Mouse (Mus musculus) hindbrain, embryonic 13.5 days (tissue): ENCODE data around the gene Eya4. TPM values are rescaled to one million over a fixed set of nuclear protein-coding genes. Genes with fewer than 3 reads are reported as not detected.

Source experiments
- ATAC-seq: fragments of 200-750 bp; cut with Nextera tagmentation; 2 replicates; pipeline ENCODE4 v1.8.0; 2017; ENCODE audit warnings: moderate TSS enrichment; ENCODE audit not compliant: low FRiP score
- H3K27ac ChIP-seq: fragments of 300-500 bp; sonication (generic); 2 replicates; pipeline ENCODE4 v1.5.1; 2015; ENCODE audit warnings: inconsistent platforms, mild to moderate bottlenecking, moderate library complexity
- H3K27me3 ChIP-seq: fragments of 300-500 bp; sonication (generic); 2 replicates; pipeline ENCODE4 v1.6.1; 2015; ENCODE audit warnings: mild to moderate bottlenecking, inconsistent platforms
- H3K36me3 ChIP-seq: fragments of 300-500 bp; sonication (generic); 2 replicates; pipeline ENCODE4 v1.6.1; 2015; ENCODE audit warnings: mild to moderate bottlenecking, inconsistent platforms
- H3K4me1 ChIP-seq: fragments of 300-500 bp; sonication (generic); replicated peaks from 2 replicates; pipeline ENCODE4 v1.6.1; 2015; ENCODE audit warnings: inconsistent platforms
- H3K4me2 ChIP-seq: fragments of 300-500 bp; sonication (generic); 2 replicates; pipeline ENCODE4 v1.6.1; 2015; ENCODE audit warnings: inconsistent platforms, mild to moderate bottlenecking, moderate library complexity
- H3K4me3 ChIP-seq: fragments of 300-500 bp; sonication (generic); 2 replicates; pipeline ENCODE4 v1.5.1; 2015; ENCODE audit warnings: mild to moderate bottlenecking, inconsistent platforms
- H3K9ac ChIP-seq: fragments of 300-500 bp; sonication (generic); 2 replicates; pipeline ENCODE4 v1.6.1; 2015; ENCODE audit warnings: mild to moderate bottlenecking, inconsistent platforms
- H3K9me3 ChIP-seq: fragments of 300-500 bp; sonication (generic); 2 replicates; pipeline ENCODE4 v1.6.1; 2016; ENCODE audit warnings: inconsistent platforms
- WGBS: fragments of 180-500 bp; shearing (Covaris S2); methylation state at CpG from one replicate; pipeline ENCODE4 v1.1.7; 2015; 5-methylcytosine and 5-hydroxymethylcytosine counted together
- polyA plus RNA-seq: library from polyadenylated mRNA; unstranded; fragments of >200 nt; fragmentation: Nextera tagmentation; extraction: Ambion mirVana; gene quantifications from 2 replicates; pipeline ENCODE4 v1.2.1, GENCODE M21; 2015

Eya4 gene
- polyA plus RNA-seq, 1 experiment from 2014 or later, result 1.2 TPM

- no peaks in the 10 kb centered on the region for H3K9me3 ChIP-seq
- H3K9ac ChIP-seq, result no peak overlapping the region
- H3K36me3 ChIP-seq, result no peaks in the 10 kb centered on the region
- 11% methylated on average over 6 of the region's 6 CpGs for WGBS
- H3K4me1 ChIP-seq, result peaks cover 11% of the 10 kb centered on the region
- H3K27me3 ChIP-seq, result no peaks in the 10 kb centered on the region
- no peak overlapping the region for H3K4me3 ChIP-seq
- no peak overlapping the region for H3K27ac ChIP-seq
- H3K4me2 ChIP-seq, result no peak overlapping the region
- no peak for ATAC-seq
Observed at GRCm38 (mm10) chr10:23179285-23179684, 171.3 kb downstream of the Eya4 start.

GRCm38 (mm10) chr10:23177347-23178046 is 173.1 kb downstream of the Eya4 start:
- Histone ChIP-seq H3K4me2 (no peak overlapping the region), H3K27ac (no peak overlapping the region), H3K4me3 (no peak overlapping the region), H3K4me1 (peaks cover 11% of the 10 kb centered on the region), H3K27me3 (no peaks in the 10 kb centered on the region), H3K36me3 (no peaks in the 10 kb centered on the region), H3K9me3 (no peaks in the 10 kb centered on the region), H3K9ac (no peak overlapping the region)
- no peak for ATAC-seq
- WGBS, result 68% methylated on average over 5 of the region's 5 CpGs

DNA sequence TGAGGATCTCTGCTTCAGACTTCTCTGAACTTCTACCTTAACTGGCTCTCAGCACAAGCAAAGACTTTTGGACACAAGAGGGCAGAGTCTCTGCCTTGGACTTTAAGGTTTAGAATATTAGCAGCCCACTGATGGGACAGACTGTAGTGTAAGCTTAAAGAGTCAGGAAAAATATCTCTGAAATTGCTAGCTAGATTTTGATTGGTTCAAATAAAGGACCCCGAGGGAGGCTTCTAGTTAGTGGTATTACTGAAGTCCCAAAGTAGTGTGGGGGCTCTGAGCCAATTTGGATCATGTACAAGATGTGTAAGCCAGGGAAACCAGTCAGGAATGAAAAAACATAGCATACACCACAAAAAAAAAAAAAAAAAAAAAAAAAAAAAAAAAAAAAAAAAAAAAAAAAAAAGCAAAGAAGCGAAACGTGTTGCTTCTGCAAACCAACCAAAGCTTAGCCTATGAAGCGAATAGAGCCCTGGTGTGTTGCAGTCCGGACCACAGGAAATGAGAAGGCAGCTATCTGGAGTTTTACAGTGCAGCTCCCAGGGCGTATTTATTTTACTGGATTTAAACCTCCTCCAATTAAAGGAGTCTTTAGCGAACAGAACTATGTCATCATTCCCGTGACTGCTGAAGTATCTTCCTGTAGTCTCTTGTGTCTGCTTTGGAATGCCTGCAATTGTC is 173.8 kb downstream of the Eya4 start:
- Histone ChIP-seq H3K4me1 (peaks cover 11% of the 10 kb centered on the region), H3K27ac (no peak overlapping the region), H3K27me3 (no peaks in the 10 kb centered on the region), H3K9ac (no peak overlapping the region), H3K9me3 (no peaks in the 10 kb centered on the region), H3K4me3 (no peak overlapping the region), H3K4me2 (no peak overlapping the region), H3K36me3 (no peaks in the 10 kb centered on the region)
- WGBS, result 77% methylated on average over 8 of the region's 8 CpGs
- no peak for ATAC-seq

DNA sequence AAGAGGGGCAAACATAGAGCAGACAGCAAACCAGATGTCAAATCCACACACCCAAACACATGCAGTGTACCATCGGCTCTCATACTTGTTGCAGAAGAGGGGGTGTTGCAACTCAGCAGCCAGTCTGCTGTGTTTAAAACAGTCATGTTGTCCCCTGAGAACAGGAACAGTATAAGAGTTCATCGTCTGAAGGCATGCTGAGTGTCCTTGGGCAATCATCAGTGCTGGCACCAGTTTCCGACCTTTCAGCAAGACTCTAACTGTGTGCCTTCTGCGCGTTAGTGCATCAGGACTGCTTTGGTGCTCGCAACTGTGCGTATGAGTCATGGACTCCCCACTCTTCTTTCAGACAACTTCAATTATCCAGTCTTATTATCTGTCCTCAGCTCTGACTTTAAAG is 179.0 kb downstream of the Eya4 start:
- Histone ChIP-seq H3K9me3 (no peaks in the 10 kb centered on the region), H3K9ac (no peak overlapping the region), H3K4me3 (no peak overlapping the region), H3K27me3 (no peaks in the 10 kb centered on the region), H3K36me3 (no peaks in the 10 kb centered on the region), H3K4me2 (no peak overlapping the region), H3K27ac (no peak overlapping the region), H3K4me1 (no peaks in the 10 kb centered on the region)
- ATAC-seq, result no peak
- WGBS, result 86% methylated on average over 7 of the region's 7 CpGs

DNA sequence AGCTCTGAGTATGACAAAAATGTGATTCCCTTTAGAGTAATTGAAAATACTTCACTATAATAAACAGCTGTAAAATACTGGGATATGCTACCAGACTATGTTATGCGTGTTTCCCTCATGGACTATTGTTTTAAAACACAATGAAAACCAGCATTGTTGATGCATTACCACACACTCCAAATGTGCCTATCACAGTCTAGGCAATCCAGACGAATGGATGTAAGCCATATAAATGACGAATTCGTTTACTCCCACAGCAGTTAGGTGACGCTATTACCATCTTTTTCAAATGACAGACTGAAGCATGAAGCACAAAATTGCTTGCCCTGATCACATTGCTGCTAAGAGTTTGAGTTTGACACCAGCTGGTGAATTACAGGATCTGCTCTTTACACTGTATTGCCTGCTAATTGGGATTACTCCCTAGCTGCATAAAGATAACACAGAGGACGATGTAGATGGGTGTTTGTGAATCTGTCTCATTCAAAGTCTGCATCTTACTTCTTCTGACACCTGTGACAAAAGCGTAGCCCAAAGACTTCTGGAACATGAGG is 185.4 kb downstream of the Eya4 start:
- ATAC-seq, result peak; percentile 57; the same call in 1 of the 2 replicates
- WGBS, result 57% methylated on average over 7 of the region's 7 CpGs
- no peaks in the 10 kb centered on the region for H3K4me1 ChIP-seq

DNA sequence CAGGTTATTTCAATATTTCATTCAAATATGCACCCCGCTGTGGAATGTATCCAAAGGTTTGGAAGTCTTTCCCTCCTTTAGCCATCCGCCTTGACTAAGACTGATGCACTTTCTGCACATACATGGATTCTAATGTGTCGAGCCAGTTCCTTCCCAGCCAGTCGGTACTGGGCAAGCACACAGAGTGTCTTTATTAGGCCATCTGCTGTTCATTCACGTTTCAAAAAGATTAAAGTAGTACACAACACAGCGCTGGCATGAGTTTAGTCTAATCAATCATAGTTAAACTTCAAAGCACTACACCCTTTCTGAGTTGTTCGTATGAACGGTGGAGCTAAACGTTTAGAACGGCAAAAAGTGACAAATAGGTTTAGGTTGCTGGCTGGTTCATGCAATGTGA is 190.7 kb downstream of the Eya4 start:
- no peak overlapping the region for H3K4me2 ChIP-seq
- 53% methylated on average over 10 of the region's 10 CpGs for WGBS
- no peak overlapping the region for H3K27ac ChIP-seq
- no peak overlapping the region for H3K4me3 ChIP-seq
- ATAC-seq, result no peak
- H3K9me3 ChIP-seq, result no peaks in the 10 kb centered on the region
- H3K9ac ChIP-seq, result no peak overlapping the region
- H3K4me1 ChIP-seq, result no peaks in the 10 kb centered on the region
- H3K36me3 ChIP-seq, result no peaks in the 10 kb centered on the region
- no peaks in the 10 kb centered on the region for H3K27me3 ChIP-seq

More for the DNA sequence above, 185.4 kb downstream of the Eya4 start:
- H3K9ac ChIP-seq, result no peak overlapping the region
- no peak overlapping the region for H3K27ac ChIP-seq
- H3K36me3 ChIP-seq, result no peaks in the 10 kb centered on the region
- no peak overlapping the region for H3K4me3 ChIP-seq
- H3K27me3 ChIP-seq, result no peaks in the 10 kb centered on the region
- H3K9me3 ChIP-seq, result no peaks in the 10 kb centered on the region
- no peak overlapping the region for H3K4me2 ChIP-seq

- ATAC-seq, result no peak
- no peak overlapping the region for H3K27ac ChIP-seq
- 83% methylated on average over 11 of the region's 11 CpGs for WGBS
Observed at GRCm38 (mm10) chr10:23159138-23159537, 191.4 kb downstream of the Eya4 start.

GRCm38 (mm10) chr10:23156866-23157625 is 193.5 kb downstream of the Eya4 start:
- Histone ChIP-seq H3K36me3 (no peaks in the 10 kb centered on the region), H3K9me3 (no peaks in the 10 kb centered on the region), H3K4me1 (no peaks in the 10 kb centered on the region), H3K4me2 (no peak overlapping the region), H3K4me3 (no peak overlapping the region), H3K27ac (no peak overlapping the region), H3K27me3 (no peaks in the 10 kb centered on the region), H3K9ac (no peak overlapping the region)
- no peak for ATAC-seq
- WGBS, result 84% methylated on average over 18 of the region's 18 CpGs

More at GRCm38 (mm10) chr10:23159138-23159537, 191.4 kb downstream of the Eya4 start:
- Histone ChIP-seq H3K9me3 (no peaks in the 10 kb centered on the region), H3K27me3 (no peaks in the 10 kb centered on the region), H3K4me3 (no peak overlapping the region), H3K4me1 (no peaks in the 10 kb centered on the region), H3K4me2 (no peak overlapping the region), H3K36me3 (no peaks in the 10 kb centered on the region), H3K9ac (no peak overlapping the region)

DNA sequence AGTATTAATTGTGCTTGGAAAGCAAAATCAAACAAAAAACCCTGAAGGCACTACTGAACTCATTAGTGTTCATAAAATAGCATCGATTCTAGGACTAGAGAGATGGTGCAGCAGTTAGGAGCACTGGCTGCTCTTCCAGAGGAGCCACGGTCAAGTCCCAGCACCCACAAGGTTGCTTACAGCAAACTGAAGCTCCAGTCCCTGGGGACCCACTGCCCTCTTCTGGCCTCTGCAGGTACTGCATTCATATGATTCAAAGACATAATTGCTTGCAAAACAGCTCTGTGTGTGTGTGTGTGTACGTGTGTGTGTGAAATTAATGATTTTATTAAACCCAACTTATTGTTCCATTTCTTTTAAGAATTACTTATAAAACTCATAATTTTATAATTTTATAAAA is 200.2 kb downstream of the Eya4 start:
- ATAC-seq, result no peak
- Histone ChIP-seq H3K4me2 (no peak overlapping the region), H3K27me3 (no peaks in the 10 kb centered on the region), H3K27ac (no peak overlapping the region), H3K36me3 (no peaks in the 10 kb centered on the region), H3K4me3 (no peak overlapping the region), H3K9me3 (no peaks in the 10 kb centered on the region), H3K4me1 (no peaks in the 10 kb centered on the region), H3K9ac (no peak overlapping the region)
- WGBS, result 88% methylated on average over 3 of the region's 3 CpGs

DNA sequence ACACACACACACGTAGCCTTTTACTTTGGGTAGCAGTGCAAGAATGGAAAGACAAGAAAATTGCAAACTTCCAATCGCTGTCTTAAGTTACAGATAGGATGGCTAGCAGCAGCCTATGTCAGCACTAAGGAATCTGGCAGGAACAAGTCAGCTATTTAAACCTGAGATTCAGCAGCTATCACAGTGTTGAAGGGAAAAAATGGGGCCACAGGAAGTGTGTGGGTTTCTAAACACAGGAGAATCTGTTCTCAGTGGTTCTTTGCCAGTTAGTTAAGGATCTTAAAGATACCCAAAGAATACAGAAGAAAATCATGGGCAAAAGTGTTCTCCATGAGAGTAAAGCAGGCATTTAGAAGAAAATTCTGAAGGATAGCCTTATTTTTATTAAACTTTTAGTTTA is 206.0 kb downstream of the Eya4 start:
- H3K9ac ChIP-seq, result no peak overlapping the region
- no peaks in the 10 kb centered on the region for H3K36me3 ChIP-seq
- H3K27me3 ChIP-seq, result no peaks in the 10 kb centered on the region
- no peak overlapping the region for H3K4me3 ChIP-seq
- no peak for ATAC-seq
- 90% methylated on average over 2 of the region's 2 CpGs for WGBS
- no peak overlapping the region for H3K27ac ChIP-seq
- no peak overlapping the region for H3K4me2 ChIP-seq
- no peaks in the 10 kb centered on the region for H3K9me3 ChIP-seq
- no peaks in the 10 kb centered on the region for H3K4me1 ChIP-seq

GRCm38 (mm10) chr10:23127947-23128346 is 222.6 kb downstream of the Eya4 start:
- ATAC-seq, result no peak
- Histone ChIP-seq H3K4me2 (no peak overlapping the region), H3K27me3 (no peaks in the 10 kb centered on the region), H3K4me3 (no peak overlapping the region), H3K36me3 (no peaks in the 10 kb centered on the region), H3K9ac (no peak overlapping the region), H3K4me1 (no peaks in the 10 kb centered on the region), H3K27ac (no peak overlapping the region), H3K9me3 (no peaks in the 10 kb centered on the region)
- WGBS, result 81% methylated on average over 1 of the region's 1 CpGs

DNA sequence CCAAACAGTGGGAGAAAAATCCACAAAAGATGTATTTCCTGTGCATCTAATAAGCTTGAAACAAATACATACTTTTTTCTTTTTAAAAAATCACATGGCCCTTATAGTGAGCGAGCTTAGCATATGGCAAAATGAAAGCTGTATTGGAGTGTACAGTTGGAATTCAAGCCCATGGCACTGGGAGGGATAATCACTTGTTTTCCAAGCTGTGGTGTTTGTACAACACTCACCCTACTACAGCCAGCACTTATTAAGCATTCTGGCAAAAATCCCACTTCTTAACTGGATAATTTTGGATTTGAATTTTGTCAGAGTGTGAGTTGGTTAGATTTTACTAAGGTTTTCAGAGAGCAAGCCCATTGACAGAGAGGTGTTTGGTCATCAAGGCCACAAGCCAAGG is 223.4 kb downstream of the Eya4 start:
- H3K9ac ChIP-seq, result no peak overlapping the region
- 83% methylated on average over 1 of the region's 1 CpGs for WGBS
- no peaks in the 10 kb centered on the region for H3K9me3 ChIP-seq
- no peaks in the 10 kb centered on the region for H3K4me1 ChIP-seq
- no peak for ATAC-seq
- H3K27me3 ChIP-seq, result no peaks in the 10 kb centered on the region
- no peak overlapping the region for H3K4me2 ChIP-seq
- H3K27ac ChIP-seq, result no peak overlapping the region
- H3K4me3 ChIP-seq, result no peak overlapping the region
- no peaks in the 10 kb centered on the region for H3K36me3 ChIP-seq
